Mouse (Mus musculus): ENCODE results near the gene Neurod2. TPM values are rescaled to one million over a fixed set of nuclear protein-coding genes. Genes with fewer than 3 reads are reported as not detected.

Neurod2 gene
- polyA plus RNA-seq, 1 experiment, result not detected

DNA sequence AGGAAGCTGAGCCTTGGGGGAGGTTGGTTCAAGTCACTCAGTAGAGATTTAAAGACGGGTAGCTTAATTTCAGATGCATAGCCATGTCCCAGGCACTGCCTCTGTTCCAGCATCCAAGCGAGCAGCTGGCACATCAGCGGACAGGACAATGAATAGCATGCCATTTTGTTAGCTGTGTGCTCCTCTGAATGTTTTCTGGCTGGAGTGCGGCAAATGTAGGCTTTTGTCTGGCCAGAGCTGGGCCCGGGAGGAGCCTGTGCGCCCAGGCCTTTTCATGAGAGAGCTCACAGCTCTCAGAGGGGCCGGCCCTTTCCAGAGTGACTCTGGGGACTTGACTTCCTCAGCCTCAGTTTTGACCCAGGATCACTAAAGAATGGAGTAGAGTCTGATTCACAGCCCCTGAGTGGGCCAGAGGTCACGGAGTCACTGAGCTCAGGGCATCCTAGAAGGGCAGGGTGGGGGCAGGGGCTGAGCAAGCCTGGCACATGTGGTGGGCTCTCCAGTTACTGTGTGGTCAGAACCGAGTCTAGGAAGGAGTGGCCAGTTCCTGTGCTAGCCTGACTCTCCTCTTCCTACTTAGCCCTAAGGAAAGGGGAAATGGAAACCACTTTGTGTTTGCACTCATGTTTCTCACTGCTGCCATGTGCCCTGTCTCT is 31.5 kb upstream of the Neurod2 start:
- no peak for TF ChIP-seq POLR2A (IDR thresholded peaks at IDR 0.05; ENCODE audit: control insufficient read depth, low read depth, low read length)
- TF ChIP-seq CTCF (IDR thresholded peaks at IDR 0.05; ENCODE audit: control insufficient read depth, insufficient read depth, insufficient replicate concordance, low read depth, low read length), result no peak
- H3K27me3 ChIP-seq (ENCODE audit: control insufficient read depth, insufficient read depth, low read length), result no peaks in the 10 kb centered on the region
- peaks cover 9% of the 10 kb centered on the region for H3K4me1 ChIP-seq (ENCODE audit: control insufficient read depth, insufficient read depth, low read length)
- H3K36me3 ChIP-seq (ENCODE audit: control insufficient read depth, insufficient read depth, low read length), result no peaks in the 10 kb centered on the region
- no peak overlapping the region for H3K4me3 ChIP-seq (ENCODE audit: control insufficient read depth, low read depth, low read length)
- H3K27ac ChIP-seq (ENCODE audit: control insufficient read depth, insufficient read depth, low read depth, low read length), result no peak overlapping the region

DNA sequence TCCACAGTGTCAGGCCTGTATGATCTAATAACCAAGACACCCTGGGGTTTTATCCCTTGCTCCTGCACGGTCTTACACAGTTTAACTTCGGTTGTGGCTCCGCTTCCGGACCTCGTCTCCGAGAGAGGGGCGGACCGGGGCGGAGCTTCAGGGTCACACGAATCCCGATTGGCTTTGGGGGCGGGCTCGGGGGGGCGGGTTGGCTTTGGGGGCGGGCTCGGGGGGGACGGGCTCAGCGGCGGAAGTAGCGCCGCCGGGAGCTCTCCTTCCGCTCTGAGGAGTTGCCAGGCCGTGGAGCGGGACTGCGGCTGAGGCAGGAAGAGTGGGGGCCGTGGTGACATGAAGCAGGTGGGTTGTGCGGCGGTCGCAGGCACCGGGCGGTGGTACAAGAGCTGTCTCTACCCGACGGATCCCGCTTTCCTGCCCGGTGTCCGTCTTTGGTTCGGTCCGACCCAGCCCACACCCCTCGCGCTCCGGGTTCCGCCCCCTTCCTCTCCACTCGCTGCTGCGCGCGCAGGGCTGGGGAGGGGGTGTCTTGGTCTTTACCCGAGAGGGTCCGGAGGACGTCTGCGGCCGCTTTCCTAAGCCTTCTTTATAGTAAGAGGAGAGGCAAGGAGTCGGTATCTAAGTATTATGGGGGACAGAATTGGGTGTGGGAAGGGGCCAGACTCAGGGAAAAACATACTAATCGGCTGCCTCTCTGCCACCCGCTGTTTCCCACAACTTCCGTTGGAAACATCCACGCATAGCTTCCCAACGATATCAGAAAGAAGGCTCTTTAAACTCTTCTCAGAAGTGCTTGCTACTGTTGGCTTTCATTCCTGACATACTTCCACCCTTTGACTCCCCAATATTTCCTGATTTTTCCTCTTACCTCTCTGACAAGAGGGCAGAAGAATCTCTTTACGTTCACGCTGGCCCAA is 29.0 kb upstream of the Neurod2 start, which contains the start of gene Stard3:
Gene Stard3 (plus strand): TSS at position 208 of the 923 bp plus-strand sequence.
- H3K4me3 ChIP-seq (ENCODE audit: control insufficient read depth, low read depth, low read length), result peak within 1 kb of the TSS; percentile 97
- H3K27ac ChIP-seq (ENCODE audit: control insufficient read depth, insufficient read depth, low read depth, low read length), result peak within 1 kb of the TSS; percentile 95
- H3K36me3 ChIP-seq (ENCODE audit: control insufficient read depth, insufficient read depth, low read length), result no peaks in the 10 kb centered on the region
- no peaks in the 10 kb centered on the region for H3K27me3 ChIP-seq (ENCODE audit: control insufficient read depth, insufficient read depth, low read length)
- TF ChIP-seq POLR2A (IDR thresholded peaks at IDR 0.05; ENCODE audit: control insufficient read depth, low read depth, low read length) (peak; percentile 80), CTCF (IDR thresholded peaks at IDR 0.05; ENCODE audit: control insufficient read depth, insufficient read depth, insufficient replicate concordance, low read depth, low read length) (no peak)
- peaks cover 9% of the 10 kb centered on the region for H3K4me1 ChIP-seq (ENCODE audit: control insufficient read depth, insufficient read depth, low read length)

DNA sequence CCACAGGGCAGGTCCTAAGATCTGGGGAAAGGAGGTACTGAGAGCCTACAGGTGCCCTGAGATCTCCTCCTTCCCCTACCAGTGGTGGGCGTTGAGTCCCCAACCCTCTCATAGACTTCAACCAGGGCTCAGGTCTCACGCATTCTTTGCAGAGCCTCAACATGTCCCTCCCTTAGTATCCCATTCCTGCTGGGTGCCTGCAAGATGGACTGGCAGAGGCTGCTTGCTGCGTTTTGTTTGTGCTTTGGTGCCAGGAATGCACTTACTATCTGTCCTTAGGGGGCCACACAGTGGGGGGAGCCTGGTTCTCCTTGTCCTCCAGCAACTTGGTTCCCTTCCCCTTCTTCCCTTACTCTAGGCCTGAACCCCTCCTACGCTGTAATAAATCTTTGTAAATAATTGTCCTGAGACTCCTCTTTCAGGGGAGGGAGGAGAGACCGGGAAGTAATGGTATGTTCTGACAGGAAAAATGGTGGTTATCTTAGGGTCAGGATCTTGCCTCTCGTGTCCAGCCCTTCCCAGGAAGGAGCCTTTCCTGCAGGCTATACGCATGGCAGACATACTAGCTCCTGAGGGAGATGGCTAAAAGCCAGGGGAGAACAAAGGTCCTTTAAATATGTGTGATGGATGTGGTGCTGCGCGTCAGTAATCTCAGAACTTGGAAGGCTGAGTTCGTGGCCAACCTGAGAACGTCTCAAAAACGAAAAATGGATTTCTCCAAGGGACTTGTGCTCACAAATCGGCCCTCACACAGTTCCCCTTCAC is 28.1 kb upstream of the Neurod2 start:
- TF ChIP-seq CTCF (IDR thresholded peaks at IDR 0.05; ENCODE audit: control insufficient read depth, insufficient read depth, insufficient replicate concordance, low read depth, low read length), result no peak
- no peak for TF ChIP-seq POLR2A (IDR thresholded peaks at IDR 0.05; ENCODE audit: control insufficient read depth, low read depth, low read length)
- Histone ChIP-seq H3K36me3 (ENCODE audit: control insufficient read depth, insufficient read depth, low read length) (no peaks in the 10 kb centered on the region), H3K4me3 (ENCODE audit: control insufficient read depth, low read depth, low read length) (peak overlapping the region; percentile 97), H3K27me3 (ENCODE audit: control insufficient read depth, insufficient read depth, low read length) (no peaks in the 10 kb centered on the region), H3K4me1 (ENCODE audit: control insufficient read depth, insufficient read depth, low read length) (peaks cover 9% of the 10 kb centered on the region), H3K27ac (ENCODE audit: control insufficient read depth, insufficient read depth, low read depth, low read length) (peak overlapping the region; percentile 63)

DNA sequence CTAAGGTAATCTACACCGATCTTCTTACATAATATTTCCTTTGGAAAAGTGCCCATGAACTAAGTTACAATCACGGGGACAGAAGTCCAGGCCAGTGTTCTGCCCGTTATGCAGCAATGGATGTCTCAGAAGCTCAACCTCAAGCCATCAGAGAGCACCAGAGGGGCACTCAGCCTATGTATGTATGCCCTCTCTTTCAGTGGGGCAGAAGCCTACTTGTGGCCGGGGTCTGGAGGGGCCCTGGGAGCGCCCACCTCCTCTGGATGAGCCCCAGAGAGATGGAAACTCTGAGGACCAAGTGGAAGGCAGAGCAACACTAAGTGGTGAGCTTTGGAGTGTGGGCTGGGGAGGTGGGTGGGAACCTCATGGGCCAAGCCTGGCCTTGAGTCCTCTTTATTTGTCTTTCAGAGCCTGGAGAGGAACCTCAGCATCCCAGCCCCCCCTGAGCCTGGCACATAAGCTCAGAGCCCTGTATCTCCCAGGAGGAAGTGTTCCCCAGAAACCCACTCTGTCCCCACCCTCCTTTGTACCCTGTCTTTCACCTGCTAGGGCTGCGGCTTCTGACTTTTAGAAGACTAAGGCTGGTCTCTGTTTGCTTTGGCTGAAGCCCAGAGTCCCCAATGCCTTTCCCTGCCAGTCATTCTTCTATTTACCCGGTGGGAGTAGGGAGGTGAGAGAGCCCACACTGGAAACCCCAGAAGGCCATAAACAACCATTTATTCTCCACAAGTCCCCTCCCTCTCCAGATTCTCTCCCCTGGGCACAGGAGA is 27.4 kb upstream of the Neurod2 start:
- no peak overlapping the region; the same call in 1 of the 2 replicates for H3K4me3 ChIP-seq (ENCODE audit: control insufficient read depth, low read depth, low read length)
- H3K4me1 ChIP-seq (ENCODE audit: control insufficient read depth, insufficient read depth, low read length), result peaks cover 9% of the 10 kb centered on the region
- no peaks in the 10 kb centered on the region for H3K36me3 ChIP-seq (ENCODE audit: control insufficient read depth, insufficient read depth, low read length)
- no peaks in the 10 kb centered on the region for H3K27me3 ChIP-seq (ENCODE audit: control insufficient read depth, insufficient read depth, low read length)
- TF ChIP-seq CTCF (IDR thresholded peaks at IDR 0.05; ENCODE audit: control insufficient read depth, insufficient read depth, insufficient replicate concordance, low read depth, low read length) (no peak), POLR2A (IDR thresholded peaks at IDR 0.05; ENCODE audit: control insufficient read depth, low read depth, low read length) (no peak)
- H3K27ac ChIP-seq (ENCODE audit: control insufficient read depth, insufficient read depth, low read depth, low read length), result no peak overlapping the region

DNA sequence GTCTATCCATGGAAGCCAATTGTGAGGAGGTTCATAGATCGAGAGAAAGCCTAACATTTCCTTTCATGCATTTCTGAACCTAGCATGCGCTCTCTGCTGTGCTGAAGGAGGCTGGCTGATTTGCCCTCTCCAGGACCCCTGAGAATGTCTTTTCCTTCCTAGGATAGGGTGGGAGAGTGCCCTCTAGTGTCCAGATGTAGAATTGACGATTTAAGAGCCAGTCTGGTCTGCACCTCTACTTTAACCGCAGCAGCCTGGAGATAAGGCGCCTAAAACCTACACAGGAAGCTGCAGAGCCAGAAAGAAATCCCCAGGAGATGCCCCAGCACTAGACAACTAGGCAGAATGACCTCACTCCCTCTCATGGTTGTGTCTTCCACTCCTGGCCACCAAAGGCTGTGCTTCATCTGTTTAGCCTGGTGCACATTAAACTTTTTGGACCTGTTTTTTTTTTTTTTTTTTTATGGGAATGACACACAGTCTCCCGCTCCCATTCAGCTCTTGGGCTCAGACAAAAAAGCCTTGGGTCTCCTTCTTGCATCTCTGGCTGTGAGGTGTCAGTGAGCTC is 26.4 kb upstream of the Neurod2 start:
- Histone ChIP-seq H3K27ac (ENCODE audit: control insufficient read depth, insufficient read depth, low read depth, low read length) (no peak overlapping the region), H3K4me3 (ENCODE audit: control insufficient read depth, low read depth, low read length) (no peak overlapping the region), H3K36me3 (ENCODE audit: control insufficient read depth, insufficient read depth, low read length) (no peaks in the 10 kb centered on the region), H3K4me1 (ENCODE audit: control insufficient read depth, insufficient read depth, low read length) (peaks cover 9% of the 10 kb centered on the region), H3K27me3 (ENCODE audit: control insufficient read depth, insufficient read depth, low read length) (no peaks in the 10 kb centered on the region)
- TF ChIP-seq POLR2A (IDR thresholded peaks at IDR 0.05; ENCODE audit: control insufficient read depth, low read depth, low read length) (no peak), CTCF (IDR thresholded peaks at IDR 0.05; ENCODE audit: control insufficient read depth, insufficient read depth, insufficient replicate concordance, low read depth, low read length) (no peak)

DNA sequence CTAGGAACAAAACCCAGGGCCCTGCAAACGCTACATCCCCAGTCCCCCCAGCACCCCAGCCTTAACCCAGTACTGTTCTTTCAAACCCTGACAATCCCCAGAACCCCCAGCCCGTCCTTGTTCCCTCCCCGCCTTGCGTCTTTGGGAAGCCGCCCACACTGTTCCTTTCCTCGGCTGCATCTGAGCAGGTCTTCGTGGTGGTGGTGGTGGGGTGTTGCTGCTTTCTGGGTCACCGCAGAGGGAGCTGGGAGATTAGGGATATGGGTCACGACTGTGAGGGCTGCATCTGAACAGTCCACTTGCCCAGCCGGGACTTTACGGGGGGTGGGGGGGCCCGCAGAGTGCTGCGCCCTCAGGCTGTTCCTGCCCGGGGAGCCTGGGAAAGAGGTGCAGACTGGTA is 25.0 kb upstream of the Neurod2 start:
- H3K27ac ChIP-seq (ENCODE audit: control insufficient read depth, insufficient read depth, low read depth, low read length), result no peak overlapping the region
- H3K4me3 ChIP-seq (ENCODE audit: control insufficient read depth, low read depth, low read length), result no peak overlapping the region
- H3K36me3 ChIP-seq (ENCODE audit: control insufficient read depth, insufficient read depth, low read length), result no peaks in the 10 kb centered on the region
- H3K27me3 ChIP-seq (ENCODE audit: control insufficient read depth, insufficient read depth, low read length), result no peaks in the 10 kb centered on the region
- TF ChIP-seq POLR2A (IDR thresholded peaks at IDR 0.05; ENCODE audit: control insufficient read depth, low read depth, low read length), result no peak
- no peak for TF ChIP-seq CTCF (IDR thresholded peaks at IDR 0.05; ENCODE audit: control insufficient read depth, insufficient read depth, insufficient replicate concordance, low read depth, low read length)
- peaks cover 9% of the 10 kb centered on the region for H3K4me1 ChIP-seq (ENCODE audit: control insufficient read depth, insufficient read depth, low read length)
